Mouse (Mus musculus) midbrain, embryonic 11.5 days (tissue): Measurements from ENCODE around the gene Ccr2. TPM values are rescaled to one million over a fixed set of nuclear protein-coding genes. Genes with fewer than 3 reads are reported as not detected.
"Not testable (repeated sequence)": the region's sequence is repeated elsewhere in the genome, so short reads cannot be mapped to it uniquely, and the experiment has no call there.

Source experiments
- ATAC-seq: fragments of 200-750 bp; cut with Nextera tagmentation; 2 replicates; pipeline ENCODE4 v1.8.0; 2017; ENCODE audit warnings: moderate TSS enrichment, moderate library complexity; ENCODE audit not compliant: low FRiP score
- DNase-seq: peaks from one replicate; pipeline ENCODE4 v3.0.0; 2015; ENCODE audit warnings: low spot score; ENCODE audit errors: missing footprints
- H3K27ac ChIP-seq: fragments of 300-500 bp; sonication (generic); 2 replicates; pipeline ENCODE4 v1.5.1; 2014; ENCODE audit warnings: low read depth, low read length
- H3K27me3 ChIP-seq: fragments of 300-500 bp; sonication (generic); 2 replicates; pipeline ENCODE4 v1.6.1; 2014; ENCODE audit warnings: mild to moderate bottlenecking, low read length, moderate library complexity, mixed read lengths; ENCODE audit not compliant: control insufficient read depth, insufficient read depth
- H3K36me3 ChIP-seq: fragments of 300-500 bp; sonication (generic); 2 replicates; pipeline ENCODE4 v1.6.1; 2014; ENCODE audit warnings: mild to moderate bottlenecking, low read length, moderate library complexity, mixed read lengths; ENCODE audit not compliant: control insufficient read depth, insufficient read depth
- H3K4me1 ChIP-seq: fragments of 300-500 bp; sonication (generic); 2 replicates; pipeline ENCODE4 v1.6.1; 2014; ENCODE audit warnings: low read length; ENCODE audit not compliant: control insufficient read depth, insufficient read depth
- H3K4me2 ChIP-seq: fragments of 300-500 bp; sonication (generic); 2 replicates; pipeline ENCODE4 v1.6.1; 2014; ENCODE audit warnings: mild to moderate bottlenecking, moderate library complexity
- H3K4me3 ChIP-seq: fragments of 300-500 bp; sonication (generic); 2 replicates; pipeline ENCODE4 v1.5.1; 2014; ENCODE audit warnings: low read depth, low read length
- H3K9ac ChIP-seq: fragments of 300-500 bp; sonication (generic); 2 replicates; pipeline ENCODE4 v1.6.1; 2014; ENCODE audit warnings: low read length
- H3K9me3 ChIP-seq: fragments of 300-500 bp; sonication (generic); 2 replicates; pipeline ENCODE4 v1.6.1; 2016; ENCODE audit warnings: low read length; ENCODE audit not compliant: control insufficient read depth
- WGBS: fragments of 180-500 bp; shearing (Covaris S2); extraction: QIAGEN DNeasy Blood & Tissue Kit; methylation state at CpG from one replicate; pipeline ENCODE4 v1.1.7; 2014; 5-methylcytosine and 5-hydroxymethylcytosine counted together
- polyA plus RNA-seq: library from polyadenylated mRNA; unstranded; fragments of >200 nt; fragmentation: Nextera tagmentation; extraction: Ambion mirVana; gene quantifications from 2 replicates; pipeline ENCODE4 v1.2.1, GENCODE M21; 2014

Gene Ccr2
- polyA plus RNA-seq, 1 experiment from 2014 or later, result 0.33 TPM

GRCm38 (mm10) chr9:124079803-124080202 lies 21.9 kb upstream of the Ccr2 start:
- Histone ChIP-seq H3K36me3 (no peaks in the 10 kb centered on the region), H3K4me3 (no peak overlapping the region), H3K4me1 (no peaks in the 10 kb centered on the region), H3K27me3 (no peaks in the 10 kb centered on the region), H3K9ac (no peak overlapping the region), H3K9me3 (no peaks in the 10 kb centered on the region), H3K27ac (no peak overlapping the region), H3K4me2 (no peak overlapping the region)
- WGBS, result 62% methylated on average over 4 of the region's 4 CpGs
- ATAC-seq, result no peak
- no peak for DNase-seq

DNA sequence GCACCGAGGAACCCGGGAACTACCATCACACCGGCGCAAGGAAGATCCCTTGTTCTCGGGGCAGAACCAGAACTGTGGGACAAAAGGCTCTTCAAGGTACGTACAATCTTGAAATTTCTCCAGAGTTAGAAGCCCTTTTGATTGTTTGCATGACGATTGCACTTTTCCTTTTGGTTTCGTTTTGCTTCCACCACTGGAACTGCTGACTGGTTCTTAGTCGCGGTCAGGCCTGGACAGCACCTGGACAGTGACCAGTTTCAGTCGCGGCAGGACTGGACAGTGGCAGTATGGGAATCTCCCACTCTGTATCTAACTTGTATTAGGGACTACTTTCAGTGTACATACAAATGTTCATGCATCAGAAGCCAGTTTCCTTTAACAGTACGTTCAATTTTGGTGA lies 21.3 kb upstream of the Ccr2 start:
- not testable (repeated sequence) for ATAC-seq, H3K27ac ChIP-seq, H3K9me3 ChIP-seq, DNase-seq, H3K4me1 ChIP-seq, H3K27me3 ChIP-seq, H3K36me3 ChIP-seq, H3K4me2 ChIP-seq, H3K4me3 ChIP-seq, H3K9ac ChIP-seq
- WGBS, result 93% methylated on average over 12 of the region's 13 CpGs

DNA sequence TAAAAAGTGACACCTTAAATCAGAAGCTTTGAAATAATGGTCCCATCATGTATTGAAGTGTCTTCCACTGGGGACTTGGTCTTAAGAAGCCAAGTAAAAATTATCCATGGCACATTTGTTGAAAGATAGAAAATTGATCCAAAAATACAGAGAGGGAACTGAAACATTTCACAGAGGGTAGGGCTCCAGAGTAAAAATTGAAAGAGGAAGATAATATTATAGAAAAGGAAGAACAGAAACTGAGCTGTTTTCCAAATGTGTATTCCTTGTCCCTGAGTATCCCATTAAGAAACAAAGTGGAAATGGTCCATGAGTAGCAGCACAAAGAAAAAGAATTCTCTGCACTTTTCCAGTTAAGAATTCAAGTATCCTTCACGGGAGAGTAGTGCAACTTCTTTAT lies 11.3 kb upstream of the Ccr2 start:
- Histone ChIP-seq H3K4me2 (no peak overlapping the region), H3K36me3 (no peaks in the 10 kb centered on the region), H3K9me3 (no peaks in the 10 kb centered on the region), H3K27ac (no peak overlapping the region), H3K9ac (no peak overlapping the region), H3K4me1 (no peaks in the 10 kb centered on the region), H3K27me3 (no peaks in the 10 kb centered on the region), H3K4me3 (no peak overlapping the region)
- no peak for ATAC-seq
- no peak for DNase-seq
- WGBS, result 78% methylated on average over 1 of the region's 1 CpGs

GRCm38 (mm10) chr9:124099127-124099526 lies 2.6 kb upstream of the Ccr2 start:
- H3K27me3 ChIP-seq, result no peaks in the 10 kb centered on the region
- H3K4me1 ChIP-seq, result no peaks in the 10 kb centered on the region
- H3K4me2 ChIP-seq, result no peak overlapping the region
- no peaks in the 10 kb centered on the region for H3K36me3 ChIP-seq
- ATAC-seq (no peak), DNase-seq (no peak)
- WGBS, result 89% methylated on average over 1 of the region's 1 CpGs
- H3K27ac ChIP-seq, result no peak overlapping the region
- H3K9me3 ChIP-seq, result no peaks in the 10 kb centered on the region
- no peak overlapping the region for H3K4me3 ChIP-seq
- no peak overlapping the region for H3K9ac ChIP-seq

DNA sequence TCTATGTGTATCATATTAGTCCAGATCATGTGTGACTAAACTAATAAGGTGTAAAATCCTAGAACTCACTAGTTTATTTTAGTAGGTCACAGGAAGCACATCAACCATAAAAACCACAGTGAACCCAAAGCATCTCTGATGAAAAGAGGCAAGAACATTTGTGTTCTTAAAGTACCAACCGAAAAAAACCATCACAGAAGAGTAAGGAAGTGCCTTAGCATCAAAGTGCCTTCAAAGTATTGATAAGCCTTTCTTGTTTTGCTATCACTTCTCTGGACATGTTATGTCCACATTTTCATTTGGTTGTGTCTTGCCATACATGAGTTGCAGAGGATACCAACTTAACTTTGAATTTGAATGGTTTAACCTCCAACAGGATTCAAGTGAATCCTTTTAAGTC lies 1.4 kb upstream of the Ccr2 start:
- Histone ChIP-seq H3K9me3 (no peaks in the 10 kb centered on the region), H3K27ac (no peak overlapping the region), H3K27me3 (no peaks in the 10 kb centered on the region), H3K36me3 (no peaks in the 10 kb centered on the region), H3K4me1 (no peaks in the 10 kb centered on the region), H3K4me3 (no peak overlapping the region), H3K9ac (no peak overlapping the region), H3K4me2 (no peak overlapping the region)
- ATAC-seq, result no peak
- 83% methylated on average over 1 of the region's 1 CpGs for WGBS
- DNase-seq, result no peak

DNA sequence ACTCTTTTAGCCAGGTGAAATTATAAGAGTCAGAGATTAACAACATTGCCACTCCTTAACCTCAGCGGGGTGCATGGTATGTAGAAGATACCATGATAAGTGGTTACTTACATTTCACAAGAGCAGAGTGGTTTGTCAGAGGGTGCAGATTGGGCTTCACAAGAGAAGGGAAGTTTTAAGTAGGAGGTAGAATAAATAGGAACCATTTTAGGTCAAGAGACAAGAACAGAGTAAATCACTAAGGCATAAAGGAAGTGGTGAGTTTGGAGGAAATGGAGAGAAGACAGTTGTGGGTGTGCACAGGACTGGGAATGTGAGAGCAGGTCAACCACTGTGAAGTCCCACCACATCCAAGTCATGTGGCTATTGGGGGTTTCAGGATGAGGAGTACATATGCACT lies 1.4 kb downstream of the Ccr2 start:
- Histone ChIP-seq H3K27me3 (no peaks in the 10 kb centered on the region), H3K4me3 (no peak overlapping the region), H3K27ac (no peak overlapping the region), H3K4me2 (no peak overlapping the region), H3K36me3 (no peaks in the 10 kb centered on the region), H3K9me3 (no peaks in the 10 kb centered on the region), H3K4me1 (no peaks in the 10 kb centered on the region), H3K9ac (no peak overlapping the region)
- WGBS, result 67% methylated on average over 1 of the region's 1 CpGs
- DNase-seq (no peak), ATAC-seq (no peak)

- ATAC-seq, result no peak
- DNase-seq, result no peak
Observed at GRCm38 (mm10) chr9:124105196-124105595, 3.4 kb downstream of the Ccr2 start.

DNA sequence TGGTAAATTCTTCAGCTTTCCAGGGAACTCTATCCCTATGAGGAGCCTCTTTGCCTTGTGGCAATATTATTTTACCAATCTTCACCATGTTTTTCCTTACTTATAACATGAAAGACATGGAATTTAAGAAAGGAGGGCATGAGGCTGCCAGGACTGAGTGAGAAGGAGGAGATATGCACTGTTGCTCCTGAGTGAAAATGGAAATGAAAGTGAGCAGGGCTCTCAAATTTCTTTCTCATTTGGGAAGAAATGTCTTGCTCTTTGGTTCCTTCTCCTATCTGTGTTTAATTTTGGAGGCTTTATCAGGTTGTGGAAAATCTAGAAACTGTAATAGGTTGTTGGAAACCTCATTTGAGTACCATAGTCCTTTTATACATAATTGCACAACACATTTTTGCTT lies 5.5 kb downstream of the Ccr2 start:
- no peaks in the 10 kb centered on the region for H3K27me3 ChIP-seq
- DNase-seq, result no peak
- no peaks in the 10 kb centered on the region for H3K4me1 ChIP-seq
- H3K36me3 ChIP-seq, result no peaks in the 10 kb centered on the region
- H3K9ac ChIP-seq, result no peak overlapping the region
- H3K4me2 ChIP-seq, result no peak overlapping the region
- H3K27ac ChIP-seq, result no peak overlapping the region
- H3K4me3 ChIP-seq, result no peak overlapping the region
- no peak for ATAC-seq
- no peaks in the 10 kb centered on the region for H3K9me3 ChIP-seq

More at GRCm38 (mm10) chr9:124105196-124105595, 3.4 kb downstream of the Ccr2 start:
- Histone ChIP-seq H3K27ac (no peak overlapping the region), H3K4me3 (no peak overlapping the region), H3K9me3 (no peaks in the 10 kb centered on the region), H3K27me3 (no peaks in the 10 kb centered on the region), H3K36me3 (no peaks in the 10 kb centered on the region), H3K4me1 (no peaks in the 10 kb centered on the region), H3K4me2 (no peak overlapping the region), H3K9ac (no peak overlapping the region)

DNA sequence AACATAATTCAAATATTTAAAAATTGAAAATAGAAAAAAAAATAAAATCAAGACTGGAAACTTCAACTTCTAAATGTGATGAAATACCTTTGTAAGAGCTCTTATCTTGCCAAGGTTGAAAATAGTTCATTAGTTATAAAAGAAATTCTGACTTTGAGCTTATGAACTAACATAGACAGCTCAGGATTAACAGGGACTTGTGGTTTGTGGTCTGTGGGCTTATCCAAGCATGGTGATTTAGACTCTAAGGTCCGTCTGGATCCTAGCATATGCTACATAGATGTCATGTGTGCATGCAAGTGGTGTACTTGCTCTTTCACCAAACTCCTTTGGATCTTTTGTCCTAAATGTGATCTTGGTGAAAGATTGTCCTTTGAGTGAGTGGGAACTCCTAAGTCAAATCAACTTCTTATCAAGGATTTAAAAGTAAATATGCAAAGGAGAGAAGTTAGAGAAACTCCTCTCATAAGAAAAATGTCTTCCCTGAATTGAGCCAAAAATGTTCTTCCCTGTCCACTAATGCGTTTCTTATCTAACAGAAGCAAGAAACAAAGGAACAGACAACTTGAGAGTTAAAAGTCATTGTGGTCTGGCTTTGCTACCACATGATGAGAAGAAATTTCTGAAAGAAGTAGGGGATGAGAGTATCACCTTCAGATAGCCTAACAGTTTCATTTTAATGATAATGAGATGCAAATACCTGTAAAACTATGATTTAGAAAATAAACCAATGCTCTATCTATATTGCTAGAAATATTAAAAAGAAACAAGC lies 6.8 kb downstream of the Ccr2 start:
- Histone ChIP-seq H3K27me3 (no peaks in the 10 kb centered on the region), H3K4me2 (no peak overlapping the region), H3K4me1 (no peaks in the 10 kb centered on the region), H3K36me3 (no peaks in the 10 kb centered on the region), H3K4me3 (no peak overlapping the region), H3K9ac (no peak overlapping the region), H3K9me3 (no peaks in the 10 kb centered on the region), H3K27ac (no peak overlapping the region)
- DNase-seq, result no peak
- WGBS, result 76% methylated on average over 2 of the region's 2 CpGs
- ATAC-seq, result no peak
